Mouse (Mus musculus) adrenal gland, adult 2 months (tissue): ENCODE data around the gene Ispd. TPM values are rescaled to one million over a fixed set of nuclear protein-coding genes. Genes with fewer than 3 reads are reported as not detected.

ENCODE experiments used
- DNase-seq: peaks from one replicate; pipeline ENCODE4 v3.0.0; 2021
- polyA plus RNA-seq: library from polyadenylated mRNA; depleted of rRNA; stranded (reverse); fragments of >200 nt; gene quantifications from 2 replicates; pipeline ENCODE4 v1.2.3, GENCODE M21; 2012
- total RNA-seq, 2 experiments: library from RNA; stranded (reverse); gene quantifications; 2 replicates each; pipeline ENCODE4 v1.2.3; 2021

Gene Ispd
- total and polyA plus RNA-seq, 3 experiments: 1.4 to 8.7 (median 5.5) TPM

GRCm38 (mm10) chr12:36468325-36469044, 87.2 kb downstream of the Ispd start:
- DNase-seq: no peak

- DNase-seq: no peak
These were observed 90.2 kb downstream of the Ispd start for GRCm38 (mm10) chr12:36471411-36471810.

GRCm38 (mm10) chr12:36474171-36474570, 92.9 kb downstream of the Ispd start:
- DNase-seq: peak; percentile 18

GRCm38 (mm10) chr12:36475269-36475668, 94.0 kb downstream of the Ispd start:
- DNase-seq: no peak

- no peak for DNase-seq
These were observed 95.2 kb downstream of the Ispd start for GRCm38 (mm10) chr12:36476476-36476875.

- peak; percentile 8 for DNase-seq
These were observed 96.3 kb downstream of the Ispd start for GRCm38 (mm10) chr12:36477501-36477900.

GRCm38 (mm10) chr12:36477926-36478325, 96.7 kb downstream of the Ispd start:
- DNase-seq: no peak

- no peak for DNase-seq
These were observed 100.5 kb downstream of the Ispd start for GRCm38 (mm10) chr12:36481742-36482141.

GRCm38 (mm10) chr12:36483346-36483745, 102.1 kb downstream of the Ispd start:
- DNase-seq: no peak

- DNase-seq: no peak
These were observed 116.3 kb downstream of the Ispd start for GRCm38 (mm10) chr12:36497565-36497964.

- no peak for DNase-seq
These were observed 126.1 kb downstream of the Ispd start for GRCm38 (mm10) chr12:36507111-36507903.

- DNase-seq: no peak
These were observed 128.8 kb downstream of the Ispd start for GRCm38 (mm10) chr12:36509954-36510642.

GRCm38 (mm10) chr12:36521774-36522173, 140.5 kb downstream of the Ispd start:
- DNase-seq: no peak

- DNase-seq: no peak
These were observed 142.3 kb downstream of the Ispd start for GRCm38 (mm10) chr12:36523515-36523914.

- no peak for DNase-seq
These were observed 149.7 kb downstream of the Ispd start for GRCm38 (mm10) chr12:36530920-36531319.

GRCm38 (mm10) chr12:36531421-36532072, 150.3 kb downstream of the Ispd start:
- DNase-seq: no peak

- no peak for DNase-seq
These were observed 151.3 kb downstream of the Ispd start for GRCm38 (mm10) chr12:36532525-36532924.

- no peak for DNase-seq
These were observed 152.1 kb downstream of the Ispd start for GRCm38 (mm10) chr12:36533160-36533900.

GRCm38 (mm10) chr12:36534589-36534988, 153.3 kb downstream of the Ispd start:
- no peak for DNase-seq

GRCm38 (mm10) chr12:36545318-36545717, 164.1 kb downstream of the Ispd start:
- no peak for DNase-seq

GRCm38 (mm10) chr12:36549474-36549873, 168.2 kb downstream of the Ispd start:
- DNase-seq: no peak
